Mouse (Mus musculus) CD4-positive, CD25-positive, alpha-beta regulatory T cell, adult 2 months (primary cell): ENCODE measurements around the gene Col6a1.

ENCODE experiments used
- DNase-seq: peaks from one replicate; pipeline ENCODE4 v3.0.0-alpha.2; 2012; ENCODE audit warnings: low read depth, low spot score

Col6a1 gene

DNA sequence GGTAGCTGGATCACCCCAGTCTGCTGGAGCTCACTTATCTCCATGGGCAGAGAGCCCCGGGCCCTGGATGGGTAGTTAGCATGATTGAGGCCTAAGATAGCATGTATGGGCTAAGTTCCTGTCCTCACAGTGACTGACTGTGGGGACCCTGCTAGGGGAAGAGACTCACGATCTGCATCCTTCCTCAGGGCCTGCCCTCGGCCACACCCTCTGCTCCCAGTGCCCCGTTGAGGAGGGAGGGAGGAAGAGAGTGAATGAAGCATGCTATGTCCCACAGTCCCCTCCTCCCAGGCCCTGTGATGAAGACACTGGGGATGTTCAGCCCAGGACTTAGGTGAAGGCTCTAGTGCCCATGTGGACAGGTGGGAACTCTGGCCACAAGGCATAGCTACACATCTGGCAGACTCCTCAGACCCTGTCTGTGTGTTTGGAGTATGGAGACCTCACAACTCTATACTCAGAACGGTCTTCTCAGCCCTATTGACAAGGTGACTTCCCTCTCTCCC, 1.7 kb downstream of the Col6a1 start:
- DNase-seq, result no peak

DNA sequence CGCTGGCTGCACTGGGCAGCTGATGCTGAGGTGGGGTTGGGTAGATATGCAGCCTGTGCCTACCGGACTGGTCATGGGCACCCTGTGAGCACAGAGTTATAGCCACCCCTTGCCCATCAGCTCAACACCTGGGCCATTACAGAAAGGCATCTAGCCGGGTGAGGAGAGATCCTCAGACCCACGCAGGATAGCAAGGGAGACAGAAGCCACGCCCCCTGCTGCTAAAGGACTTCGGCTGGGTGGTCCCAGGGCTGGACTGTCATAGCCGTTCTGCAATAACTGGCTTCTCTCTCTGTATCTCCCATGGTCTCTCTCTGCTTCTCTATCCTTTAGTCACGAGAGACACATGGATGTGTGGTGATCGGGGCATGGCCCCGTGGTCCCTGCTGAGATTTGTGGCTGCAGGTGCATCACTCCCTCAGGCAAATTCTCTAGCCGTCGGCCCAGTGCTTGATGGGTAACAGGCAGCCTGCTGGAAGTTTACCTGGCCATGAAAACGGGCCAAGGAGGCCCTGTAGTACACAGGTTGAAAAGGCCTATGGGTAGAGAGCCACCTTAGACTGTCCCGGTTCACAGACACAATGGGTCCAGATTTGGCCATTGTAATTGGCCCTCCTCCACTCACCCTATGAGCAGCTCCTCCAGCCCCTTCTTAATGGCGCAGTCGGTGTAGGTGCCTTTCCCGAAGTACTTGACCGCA, 3.1 kb downstream of the Col6a1 start:
- DNase-seq, result no peak

DNA sequence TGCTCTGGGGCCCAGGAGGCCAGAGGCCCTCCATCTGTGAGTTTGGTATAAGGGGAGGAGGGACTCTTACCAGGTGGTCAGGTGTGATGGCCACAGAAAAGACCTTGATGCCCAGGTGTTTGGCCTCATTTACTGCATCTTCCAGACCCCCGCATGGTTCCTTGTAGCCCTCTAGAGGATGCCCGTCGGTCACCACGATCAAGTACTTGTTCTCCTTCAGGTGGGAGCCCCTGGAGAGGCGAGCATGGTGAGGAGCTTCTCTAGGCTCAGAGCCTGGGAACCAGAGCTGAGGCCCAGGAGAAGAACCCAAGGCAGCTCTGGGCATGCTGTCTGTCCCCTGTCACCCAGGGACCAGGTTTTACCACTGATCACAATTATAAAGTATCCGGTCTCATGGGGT, 4.2 kb downstream of the Col6a1 start:
- no peak for DNase-seq

DNA sequence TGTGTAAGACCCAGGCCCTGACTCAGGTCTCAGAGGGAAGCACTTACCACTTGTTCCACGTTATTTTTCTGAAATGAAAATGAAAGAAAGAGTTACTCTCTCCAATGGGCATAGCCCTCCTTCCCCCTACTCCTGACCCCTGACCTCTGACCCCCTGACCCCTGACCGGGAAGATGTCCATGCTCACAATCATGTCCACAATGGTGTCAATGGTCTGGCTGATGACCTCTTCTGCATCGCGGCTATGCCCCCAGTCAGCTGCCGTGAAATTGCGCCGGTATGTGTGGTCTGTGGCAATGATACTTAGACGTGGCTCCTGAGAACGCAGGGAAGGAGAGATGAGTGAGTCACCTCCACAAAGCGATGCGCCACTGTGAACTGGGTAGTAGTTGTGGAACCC, 4.8 kb downstream of the Col6a1 start:
- no peak for DNase-seq

DNA sequence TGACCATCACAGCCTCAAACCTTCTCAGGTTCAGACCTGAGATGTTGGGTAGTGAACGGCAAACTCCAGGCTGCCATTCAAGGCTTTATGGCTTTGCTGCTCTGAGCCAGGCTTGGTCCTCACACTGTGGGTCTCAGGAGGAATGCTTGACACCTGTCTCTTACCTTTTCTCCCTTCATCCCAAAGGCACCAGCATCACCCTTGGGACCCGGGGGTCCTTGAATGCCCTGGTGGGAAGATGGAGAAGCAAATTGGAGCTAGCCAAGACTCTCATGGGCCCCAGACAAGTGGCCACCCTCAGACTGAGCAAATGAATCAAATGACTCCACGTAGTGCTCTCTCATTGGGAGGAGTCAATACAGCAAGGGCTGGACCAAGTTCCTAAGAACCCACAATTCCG, 8.3 kb downstream of the Col6a1 start:
- no peak for DNase-seq

DNA sequence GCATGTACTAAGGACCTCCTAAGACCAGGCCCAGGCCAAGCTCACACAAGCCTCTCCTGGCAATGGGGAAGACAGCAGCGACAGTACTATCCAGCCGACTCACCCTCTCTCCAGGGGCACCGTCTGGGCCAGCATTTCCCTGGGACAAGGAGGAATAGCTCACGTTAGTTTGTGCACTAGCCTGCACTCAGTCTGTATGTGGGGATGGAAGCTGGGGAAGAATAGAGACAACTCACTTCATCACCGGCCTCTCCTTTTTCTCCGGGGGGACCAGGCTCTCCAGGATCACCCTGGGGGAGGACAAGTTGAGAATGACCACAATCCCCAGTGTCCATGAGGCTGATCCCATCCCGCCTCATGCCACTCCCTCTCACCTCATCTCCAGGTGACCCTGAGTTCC, 8.9 kb downstream of the Col6a1 start:
- DNase-seq, result no peak

DNA sequence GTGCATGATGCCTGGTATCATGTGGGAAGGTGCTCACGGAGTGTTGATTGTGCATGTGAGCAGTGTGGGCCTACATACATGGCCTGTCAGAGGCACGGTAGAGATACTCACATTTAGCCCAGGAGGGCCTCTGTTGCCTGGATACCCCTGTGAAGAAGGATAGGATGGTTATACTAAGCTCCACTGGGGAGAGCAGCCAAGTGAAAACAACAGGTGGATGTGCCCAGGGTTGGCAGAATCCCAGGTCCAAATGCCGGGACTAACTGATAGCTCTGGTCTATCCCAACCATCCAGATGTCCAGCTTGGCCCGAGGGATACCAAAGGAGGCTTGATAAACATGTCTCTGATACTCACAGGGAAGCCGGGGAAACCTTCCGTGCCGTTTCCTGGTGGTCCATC, 11.7 kb downstream of the Col6a1 start:
- no peak for DNase-seq

DNA sequence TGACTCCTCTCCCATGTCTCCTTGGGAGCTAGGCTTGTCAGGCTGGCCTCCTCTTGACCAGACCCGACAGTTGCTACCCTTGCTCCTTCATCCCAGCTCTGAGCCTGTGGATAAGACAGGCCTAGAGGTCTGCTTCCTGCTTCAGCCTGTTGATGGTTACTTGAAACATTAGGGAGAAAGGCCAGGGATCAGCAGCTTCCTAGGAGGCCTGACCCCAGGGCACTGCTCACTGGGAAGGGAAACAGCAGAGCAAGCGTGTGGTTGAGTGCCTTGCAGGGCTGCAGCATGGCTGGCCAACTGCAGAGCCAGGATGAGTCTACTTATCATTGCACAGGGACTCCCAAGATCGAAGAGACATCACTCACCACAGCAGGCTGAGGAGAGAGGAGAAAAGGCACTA, 13.5 kb downstream of the Col6a1 start:
- DNase-seq, result no peak

DNA sequence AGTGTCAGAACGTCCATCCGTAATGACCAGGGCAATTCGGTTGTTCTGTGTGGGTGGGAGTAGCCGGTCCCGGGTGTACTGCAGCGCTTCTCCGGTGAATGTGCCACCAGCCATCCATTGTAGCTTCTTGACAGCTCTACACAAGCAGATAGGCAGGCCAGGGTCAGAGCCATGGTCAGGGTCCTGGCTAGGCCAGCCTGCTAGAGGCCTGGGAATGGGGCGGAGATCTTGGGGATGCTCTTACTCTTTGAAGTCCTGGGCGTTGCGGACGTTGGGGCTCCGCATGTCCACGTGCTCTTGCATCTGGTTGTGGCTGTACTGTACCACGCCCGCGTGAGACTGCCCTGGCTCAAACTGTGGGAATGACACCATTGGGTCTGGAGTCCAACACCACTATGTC, 14.6 kb downstream of the Col6a1 start:
- DNase-seq, result no peak

DNA sequence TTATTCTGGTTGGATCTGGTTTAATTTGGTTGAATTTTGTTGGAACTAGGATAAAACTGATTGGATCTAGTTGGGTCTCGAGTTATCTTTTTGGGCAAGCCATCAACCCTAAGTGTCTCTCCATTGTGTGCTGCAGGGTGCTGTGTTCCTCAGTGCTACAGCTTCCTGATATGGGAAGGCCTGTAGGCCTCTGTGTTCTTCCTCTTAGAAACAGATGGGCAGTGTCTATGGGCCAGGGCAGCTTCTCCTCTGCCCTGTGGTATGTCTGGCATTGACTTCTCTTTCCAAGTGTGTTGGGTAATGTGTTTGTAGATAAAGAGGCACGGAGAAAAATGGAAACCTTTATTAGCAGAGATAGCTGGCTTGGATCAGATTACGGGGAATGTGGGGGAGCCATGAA, 17.5 kb downstream of the Col6a1 start:
- no peak for DNase-seq

DNA sequence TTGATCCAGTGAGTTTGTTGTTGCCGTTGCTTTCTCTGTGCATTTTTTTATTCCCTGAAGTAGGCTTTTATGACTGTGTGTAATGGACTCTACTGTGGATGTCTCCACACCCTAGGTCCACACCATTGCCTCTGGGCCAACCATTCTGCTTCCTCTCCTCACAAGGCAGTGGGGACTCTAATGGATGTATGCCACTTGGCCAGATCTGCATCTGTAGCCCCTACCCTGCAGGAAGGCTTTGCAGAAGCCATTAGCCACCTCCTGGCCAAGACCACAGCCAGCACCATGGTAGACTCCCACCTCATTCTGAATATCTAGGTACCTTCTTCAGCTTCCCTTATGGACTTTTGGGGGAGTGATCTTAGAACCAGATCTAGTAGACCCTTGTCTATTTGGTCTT, 18.4 kb downstream of the Col6a1 start:
- DNase-seq, result no peak

DNA sequence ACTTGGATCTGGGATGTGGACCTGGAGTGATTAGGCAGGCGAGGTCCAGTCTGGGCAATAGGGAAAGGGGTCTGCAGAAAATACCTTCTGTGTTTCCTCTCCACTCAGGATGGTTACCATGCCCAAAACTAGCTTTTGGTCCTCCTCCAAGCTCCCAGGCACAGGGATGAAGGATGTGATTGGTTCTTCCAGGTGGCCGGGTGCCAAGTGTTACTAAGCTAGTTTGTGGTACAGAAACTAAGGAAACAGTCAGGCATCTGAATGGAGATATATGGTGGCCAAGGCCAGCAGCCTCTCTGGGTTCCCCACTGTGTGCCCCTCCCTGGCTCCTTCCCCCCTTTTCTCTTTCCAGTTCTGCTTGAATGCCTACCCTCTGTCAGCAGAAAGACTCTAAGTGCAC, 19.0 kb downstream of the Col6a1 start:
- no peak for DNase-seq

DNA sequence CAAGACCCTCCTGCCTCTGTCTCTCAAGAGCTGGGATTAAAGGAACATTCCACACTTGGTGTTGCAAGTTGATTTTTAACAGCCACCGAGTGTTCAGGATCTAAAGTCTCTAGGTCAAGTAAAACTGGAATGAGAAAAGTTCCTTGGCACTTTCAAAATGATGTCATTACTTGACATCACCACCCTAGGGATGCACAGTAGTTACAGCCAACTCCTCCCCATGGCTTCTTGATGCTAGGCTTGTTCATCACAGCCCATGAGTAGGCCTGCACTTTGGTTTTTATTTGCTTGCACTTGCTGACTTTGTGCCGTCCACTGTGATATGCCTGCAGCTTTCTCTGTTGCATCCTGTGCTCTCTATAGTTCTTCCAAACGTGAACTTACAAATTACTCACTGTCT, 21.6 kb downstream of the Col6a1 start:
- DNase-seq, result no peak

DNA sequence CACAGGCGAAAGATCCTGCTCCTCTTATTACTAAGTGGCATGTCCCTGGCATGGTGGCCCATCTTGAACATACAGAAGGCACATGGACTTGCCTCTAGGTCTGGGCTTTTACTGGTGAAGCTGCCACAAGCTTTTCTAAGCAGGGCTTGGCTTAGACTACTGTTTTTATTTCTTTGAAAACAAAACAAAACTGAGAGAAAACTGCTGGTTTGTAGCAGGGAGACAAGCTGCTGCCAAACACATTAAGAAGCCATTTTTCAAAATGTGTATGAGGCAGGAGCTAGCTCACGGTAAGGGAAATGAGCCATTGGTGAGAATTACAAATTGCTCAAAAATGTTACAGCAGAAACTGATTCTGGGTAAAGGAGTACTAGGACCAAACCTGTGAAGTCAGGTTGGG, 24.5 kb downstream of the Col6a1 start:
- DNase-seq, result no peak

DNA sequence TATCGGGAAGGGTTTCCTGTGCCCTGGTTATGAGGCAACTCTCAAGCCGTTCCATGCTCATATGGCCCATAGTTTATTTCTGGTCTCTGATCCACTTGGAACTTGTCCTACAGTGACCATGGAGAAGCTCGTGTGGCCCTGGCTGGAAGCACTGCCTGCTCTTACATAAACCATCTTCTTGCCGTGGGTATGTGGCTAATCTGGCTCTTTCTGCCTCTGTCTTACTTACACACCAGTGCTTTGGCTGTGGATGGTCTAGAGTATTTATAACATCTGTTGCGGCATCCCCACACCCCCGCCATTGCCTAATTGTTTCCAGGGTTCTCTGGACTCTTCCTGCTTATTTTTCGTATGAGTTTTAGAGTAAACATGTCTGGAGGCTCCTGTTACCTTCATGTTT, 26.2 kb downstream of the Col6a1 start:
- no peak for DNase-seq

DNA sequence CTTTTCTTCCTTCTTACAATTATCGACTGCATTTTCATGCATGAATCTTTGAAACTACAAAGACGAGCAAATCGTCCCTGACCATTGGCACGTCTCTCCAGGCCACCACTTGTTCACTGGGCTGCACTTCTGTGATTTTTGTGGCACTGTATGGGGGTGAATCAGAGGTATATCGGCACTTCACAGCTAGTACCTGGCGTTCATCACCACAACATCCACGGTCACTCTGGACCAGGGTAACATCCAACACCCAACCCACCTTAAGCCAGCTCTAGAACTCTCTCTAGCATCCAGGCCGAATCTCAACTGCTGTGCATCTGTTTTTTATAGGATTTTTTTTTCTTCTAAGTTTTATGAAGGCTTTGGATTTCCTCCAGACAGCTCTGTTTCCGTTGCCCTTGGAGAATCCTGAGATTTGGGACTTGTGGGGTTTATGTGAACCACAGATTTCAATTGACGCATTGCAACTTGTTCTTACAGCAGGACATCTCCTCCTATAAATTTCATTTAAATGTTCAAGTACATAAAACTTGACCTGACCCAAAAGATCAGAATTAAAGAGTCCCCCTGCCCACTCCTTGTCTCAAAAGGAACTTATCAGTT, 30.6 kb downstream of the Col6a1 start:
- DNase-seq, result no peak

DNA sequence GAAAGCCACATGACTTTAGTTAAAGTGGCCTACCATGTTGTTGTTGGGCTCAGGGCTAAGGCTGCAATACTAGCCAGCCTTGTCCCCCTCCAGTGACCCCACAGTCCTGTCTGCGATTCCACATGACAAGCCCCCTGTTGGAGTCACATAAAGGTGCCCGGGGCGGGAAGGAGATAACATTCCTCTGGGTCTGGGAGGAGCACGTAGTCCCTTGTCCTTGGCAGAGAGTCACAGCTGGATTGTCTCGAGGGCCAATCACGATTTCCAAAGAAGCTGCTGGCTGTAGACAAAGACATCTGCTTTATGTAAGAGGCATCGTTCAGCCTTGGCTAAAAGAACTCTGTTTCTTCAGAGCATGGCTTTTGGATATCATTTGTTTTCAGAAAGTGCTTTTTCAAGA, 31.2 kb downstream of the Col6a1 start:
- no peak for DNase-seq

DNA sequence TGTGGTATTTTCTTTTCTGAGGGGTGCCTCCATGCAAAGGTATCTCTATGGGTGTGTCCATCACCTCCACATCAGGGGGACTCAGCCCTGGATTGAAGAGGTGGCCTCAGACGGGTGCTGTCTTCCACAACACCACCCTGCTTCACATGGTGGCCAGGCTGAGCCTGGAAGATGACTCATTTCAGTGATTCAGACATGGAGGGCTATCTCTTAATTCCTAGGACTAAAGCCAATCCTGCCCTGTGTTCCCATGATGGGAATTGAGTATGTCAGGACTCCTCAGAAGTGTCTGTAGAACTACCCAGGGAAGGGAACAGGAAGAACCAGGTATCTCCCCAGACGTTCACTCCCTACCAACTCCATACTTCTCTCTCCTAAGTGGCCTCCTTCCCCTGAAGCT, 32.5 kb downstream of the Col6a1 start:
- DNase-seq, result no peak

DNA sequence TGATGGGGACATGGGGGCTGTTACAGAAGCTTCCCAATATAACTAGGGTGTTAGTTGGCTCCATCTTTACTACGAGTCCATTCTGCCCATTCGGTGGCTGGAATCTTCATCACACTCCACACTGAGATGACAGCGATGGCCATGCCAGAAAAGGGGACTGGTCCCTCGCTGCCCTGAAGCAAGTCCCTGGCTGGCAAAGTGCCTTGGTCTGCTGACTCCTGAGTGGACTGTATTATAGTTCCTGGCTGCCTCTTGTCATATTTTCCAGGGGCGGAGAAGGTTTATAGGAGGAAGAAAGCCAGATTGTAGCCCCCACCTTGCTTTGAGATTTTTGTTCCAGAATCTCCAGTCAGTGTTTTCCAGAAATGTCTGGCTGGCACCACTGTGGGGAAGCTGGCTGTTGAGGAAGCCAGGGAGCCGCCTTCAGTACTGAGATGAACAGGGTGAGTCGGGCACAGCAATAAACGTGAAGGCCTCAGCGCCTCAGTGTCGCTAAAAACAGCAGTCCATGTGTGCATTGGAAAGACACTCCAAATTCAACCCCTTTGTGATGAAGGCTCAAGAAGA, 40.4 kb downstream of the Col6a1 start:
- DNase-seq, result no peak

DNA sequence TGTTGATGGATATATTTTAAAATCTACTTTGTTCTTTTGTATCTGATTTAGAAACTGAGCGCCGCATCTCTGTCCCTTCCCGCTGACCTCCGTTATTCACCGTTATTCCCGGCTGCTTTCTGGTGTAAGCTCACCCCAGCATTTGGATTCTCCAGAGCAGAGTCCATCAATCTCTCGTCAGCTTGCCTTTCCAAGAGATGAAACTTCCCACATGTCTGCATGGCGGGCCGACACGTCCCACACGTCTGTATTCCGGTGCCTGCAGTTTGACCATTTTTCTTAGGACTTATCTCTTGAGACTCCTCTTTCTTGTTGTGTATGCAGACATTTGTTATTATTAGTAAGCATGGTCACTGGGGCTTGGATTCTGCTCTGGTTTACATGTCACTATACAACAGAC, 42.0 kb downstream of the Col6a1 start:
- no peak for DNase-seq

DNA sequence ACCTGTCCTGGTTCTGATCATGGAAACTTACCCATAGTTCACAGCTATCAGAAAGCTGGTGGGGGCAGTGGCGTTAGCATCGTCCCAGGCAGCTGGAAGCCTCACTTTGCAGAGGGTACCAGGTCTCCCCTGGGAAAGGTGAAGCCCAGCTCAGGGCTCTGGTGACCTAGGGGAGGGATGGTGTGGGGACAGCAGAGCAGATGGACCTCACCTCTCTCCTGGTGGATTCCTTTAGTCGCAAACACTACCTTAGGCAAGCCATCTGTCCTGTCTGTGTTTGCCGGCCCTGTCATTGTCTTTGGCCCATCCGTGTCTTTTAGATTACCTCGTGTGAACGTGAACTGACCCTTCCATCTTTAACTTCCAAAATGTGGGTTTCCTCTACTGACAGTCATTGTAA, 42.5 kb downstream of the Col6a1 start:
- no peak for DNase-seq

DNA sequence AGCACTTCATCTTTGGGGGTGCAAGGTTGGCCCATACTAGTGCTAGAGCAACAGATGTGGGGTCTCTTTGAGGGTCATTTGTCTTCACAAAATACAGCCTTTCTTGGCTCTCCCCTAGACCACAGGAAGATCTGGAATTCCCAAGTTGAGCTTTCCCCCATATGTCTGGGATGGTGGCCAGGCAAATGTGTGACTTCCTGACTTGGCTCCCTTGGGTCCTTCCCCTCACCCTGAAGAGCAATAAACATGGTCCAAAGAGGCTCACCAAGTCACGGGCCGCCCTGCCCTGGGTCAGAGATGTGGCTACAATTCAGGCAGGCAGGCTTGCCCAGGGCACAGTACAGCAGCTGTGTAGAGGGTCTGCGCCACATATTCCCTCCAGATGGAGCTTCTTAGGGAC, 44.1 kb downstream of the Col6a1 start:
- DNase-seq, result no peak
